In genomic region chr4:109116494-109116893, GRCm38 (mm10) we compare ENCODE assay signal across 8 mouse cellular contexts.
DNase-seq lines count a peak whose midpoint lies in the region; ATAC-seq and TF ChIP-seq lines count a peak whose summit lies in the region.

No protein-coding gene starts in this region.

- H3K9me3 ChIP-seq in embryonic facial prominence, embryonic 14.5 days (ENCODE audit: control insufficient read depth, low read length): no peaks in the 10 kb centered on the region

- peak overlapping the region; percentile 61; the same call in 1 of the 2 replicates for H3K4me3 ChIP-seq in layer of hippocampus, adult 2 months
- no peak overlapping the region for H3K4me3 ChIP-seq in embryonic facial prominence, embryonic 14.5 days (ENCODE audit: low read depth, low read length)

- ATAC-seq in embryonic facial prominence, embryonic 14.5 days (ENCODE audit: low read depth): no peak

- WGBS in embryonic facial prominence, embryonic 14.5 days: 65% methylated on average over 3 of the region's 3 CpGs

- H3K4me2 ChIP-seq in embryonic facial prominence, embryonic 14.5 days (ENCODE audit: low read depth, low read length): peak overlapping the region; percentile 61; the same call in 1 of the 2 replicates

- no peaks in the 10 kb centered on the region for H3K36me3 ChIP-seq in embryonic facial prominence, embryonic 14.5 days (ENCODE audit: control insufficient read depth, insufficient read depth, low read length)

- H3K4me1 ChIP-seq in embryonic facial prominence, embryonic 14.5 days (ENCODE audit: control insufficient read depth, insufficient read depth, low read length): peaks cover 19% of the 10 kb centered on the region

- no peak for TF ChIP-seq CTCF in layer of hippocampus, adult 2 months (conservative IDR thresholded peaks at IDR 0.05)

- peak overlapping the region; percentile 77 for H3K27ac ChIP-seq in layer of hippocampus, adult 2 months
- no peak overlapping the region for H3K27ac ChIP-seq in embryonic facial prominence, embryonic 14.5 days (replicated peaks; ENCODE audit: low read depth, low read length)

- intact Hi-C loops in left cerebral cortex, postnatal 4 days (cut with DNase I): no loop called here

- H3K27me3 ChIP-seq in embryonic facial prominence, embryonic 14.5 days (replicated peaks; ENCODE audit: control insufficient read depth, insufficient read depth, low read length): no peaks in the 10 kb centered on the region

- no peak for DNase-seq in layer of hippocampus, adult 2 months (ENCODE audit: low spot score in 2 of 2)
- no peak for DNase-seq in layer of hippocampus, adult 18-20 months (ENCODE audit: low spot score in 2 of 2)
- DNase-seq in embryonic facial prominence, embryonic 14.5 days (ENCODE audit: low spot score): no peak
- DNase-seq in kidney, adult 8-10 months: peak; percentile 55 to 58
- DNase-seq in lung, postnatal 25 days (ENCODE audit: low spot score): peak; percentile 90
- no peak for DNase-seq in thymus, postnatal 14 days
- no peak for DNase-seq in ovary, postnatal 14 days (ENCODE audit: low spot score)
- DNase-seq in left cerebral cortex, postnatal 4 days: no peak

- H3K9ac ChIP-seq in embryonic facial prominence, embryonic 14.5 days (ENCODE audit: low read depth, low read length): no peak overlapping the region

Comparison
In these comparisons a context has a peak if more than half of its experiments do, and no peak if none do; other contexts are left out.
1. DNase-seq: peak in kidney, adult 8-10 months (2 of 2) and lung, postnatal 25 days (single experiment); none in layer of hippocampus, adult 2 months (0 of 2), layer of hippocampus, adult 18-20 months (0 of 2), embryonic facial prominence, embryonic 14.5 days (single experiment), thymus, postnatal 14 days (single experiment), ovary, postnatal 14 days (single experiment) and left cerebral cortex, postnatal 4 days (single experiment).